Mouse (Mus musculus) heart, adult 8-10 months (tissue): ENCODE results near the gene Klk1b16. TPM values are rescaled to one million over a fixed set of nuclear protein-coding genes. Genes with fewer than 3 reads are reported as not detected.
"Not testable (repeated sequence)": the region's sequence is repeated elsewhere in the genome, so short reads cannot be mapped to it uniquely, and the experiment has no call there.

ENCODE experiments used
- DNase-seq: peaks from one replicate; pipeline ENCODE4 v3.0.0; 2022; ENCODE audit warnings: low spot score
- total RNA-seq, 4 experiments: library from RNA; stranded (reverse); gene quantifications; 2 replicates each; pipeline ENCODE4 v1.2.4; 2022

The Klk1b16 gene
- total RNA-seq, result not detected

DNA sequence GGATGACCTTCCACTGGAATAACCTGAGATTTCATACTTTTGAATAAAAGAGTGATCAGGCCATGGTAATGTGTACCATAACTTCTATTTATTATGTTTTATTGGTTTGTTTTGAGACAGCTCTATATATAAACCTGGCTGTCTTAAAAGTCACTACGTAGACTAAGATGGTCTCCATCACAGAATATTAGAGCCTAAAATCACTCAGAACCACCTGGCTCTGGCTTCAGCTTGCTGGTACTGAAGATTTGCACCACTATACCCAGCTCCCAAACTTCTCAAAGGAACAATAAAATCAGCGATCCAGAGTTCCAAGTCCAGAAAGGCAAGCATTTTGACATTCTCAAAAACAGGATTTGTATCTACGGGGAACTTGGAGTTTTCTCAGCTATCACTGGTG, at the start of gene Klk1b16:
Gene Klk1b16, plus strand, starts transcription at position 301 of the 400 bp plus-strand sequence.
- DNase-seq, result no peak

DNA sequence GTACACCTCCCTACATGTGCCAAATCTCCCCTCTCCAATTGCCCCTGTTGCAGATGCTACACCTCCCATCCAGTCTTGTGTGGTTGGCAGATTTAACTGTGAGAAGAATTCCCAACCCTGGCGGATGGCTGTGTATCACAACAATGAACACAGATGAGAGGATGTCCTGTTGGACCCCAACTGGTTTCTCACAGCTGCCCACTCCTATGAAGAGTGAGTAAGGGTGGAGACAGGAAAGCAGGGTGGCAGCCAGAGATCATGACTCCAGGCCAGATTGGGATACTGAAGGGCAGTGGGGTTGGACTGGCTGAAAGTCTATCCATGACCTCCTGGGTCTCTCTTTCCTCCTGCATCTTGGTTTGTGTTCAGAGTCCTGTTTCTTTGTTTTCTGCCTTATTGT, 40.5 kb upstream of the Klk1b16 start:
- DNase-seq, result no peak

DNA sequence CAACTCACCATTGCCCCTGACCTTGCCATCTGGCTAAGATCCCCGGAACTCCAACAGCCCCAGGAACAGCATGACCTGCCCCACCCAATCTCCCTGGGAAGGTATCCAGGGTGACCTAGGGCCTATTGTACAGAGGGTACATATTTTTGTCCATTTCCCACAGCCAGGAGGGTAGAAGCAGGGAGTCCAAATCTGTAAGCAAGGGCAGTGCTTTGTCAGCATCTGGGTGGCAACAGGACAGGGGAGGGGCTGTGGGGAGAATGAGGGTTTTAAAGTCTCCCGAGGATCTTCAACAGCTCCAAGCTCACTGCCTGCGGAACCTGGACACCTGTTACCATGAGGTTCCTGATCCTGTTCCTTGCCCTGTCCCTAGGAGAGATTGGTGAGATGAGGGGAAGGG, 34.5 kb upstream of the Klk1b16 start, which contains the start of gene Klk1b21:
Gene Klk1b21, plus strand, starts transcription at position 301 of the 400 bp plus-strand sequence.
- not testable (repeated sequence) for DNase-seq

DNA sequence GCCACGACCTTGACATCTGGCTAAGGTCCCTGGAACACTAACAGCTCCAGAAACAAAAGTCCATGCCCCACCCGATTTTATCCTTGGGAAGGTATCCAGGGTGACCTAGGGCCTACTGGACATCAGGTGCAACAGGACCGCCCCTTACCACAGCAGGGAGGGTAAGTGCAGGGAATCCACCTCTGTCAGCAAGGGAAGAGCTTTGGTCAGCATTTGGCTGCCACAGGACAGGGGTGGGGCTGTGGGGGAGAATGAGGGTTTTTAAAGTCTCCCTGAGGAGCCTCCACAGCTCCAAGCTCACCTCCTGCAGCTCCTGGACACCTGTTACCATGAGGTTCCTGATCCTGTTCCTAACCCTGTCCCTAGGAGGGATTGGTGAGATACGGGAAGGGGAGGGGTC, 24.2 kb upstream of the Klk1b16 start, which contains the start of gene Klk1b22:
Gene Klk1b22, plus strand, starts transcription at position 301 of the 400 bp plus-strand sequence.
- DNase-seq, result no peak

DNA sequence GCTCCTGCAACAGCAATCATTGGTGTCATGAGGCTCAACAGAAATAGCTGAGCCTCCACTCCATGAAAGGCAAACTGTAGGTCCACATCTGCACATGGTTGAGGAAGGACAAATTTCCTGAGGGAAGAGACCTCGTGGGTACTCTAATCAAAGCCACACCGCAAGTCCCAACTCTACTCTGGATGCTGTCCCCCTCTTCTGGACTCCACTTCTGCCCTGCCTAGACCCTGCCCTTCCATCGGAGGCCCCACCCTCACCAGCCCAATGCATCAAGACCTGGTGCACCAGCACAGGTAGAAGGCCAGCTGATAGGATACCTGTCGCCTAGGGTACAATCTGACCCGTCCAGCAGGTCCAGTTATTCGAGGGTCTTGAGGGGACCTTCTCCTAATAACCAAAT, 13.1 kb upstream of the Klk1b16 start:
- DNase-seq, result no peak

DNA sequence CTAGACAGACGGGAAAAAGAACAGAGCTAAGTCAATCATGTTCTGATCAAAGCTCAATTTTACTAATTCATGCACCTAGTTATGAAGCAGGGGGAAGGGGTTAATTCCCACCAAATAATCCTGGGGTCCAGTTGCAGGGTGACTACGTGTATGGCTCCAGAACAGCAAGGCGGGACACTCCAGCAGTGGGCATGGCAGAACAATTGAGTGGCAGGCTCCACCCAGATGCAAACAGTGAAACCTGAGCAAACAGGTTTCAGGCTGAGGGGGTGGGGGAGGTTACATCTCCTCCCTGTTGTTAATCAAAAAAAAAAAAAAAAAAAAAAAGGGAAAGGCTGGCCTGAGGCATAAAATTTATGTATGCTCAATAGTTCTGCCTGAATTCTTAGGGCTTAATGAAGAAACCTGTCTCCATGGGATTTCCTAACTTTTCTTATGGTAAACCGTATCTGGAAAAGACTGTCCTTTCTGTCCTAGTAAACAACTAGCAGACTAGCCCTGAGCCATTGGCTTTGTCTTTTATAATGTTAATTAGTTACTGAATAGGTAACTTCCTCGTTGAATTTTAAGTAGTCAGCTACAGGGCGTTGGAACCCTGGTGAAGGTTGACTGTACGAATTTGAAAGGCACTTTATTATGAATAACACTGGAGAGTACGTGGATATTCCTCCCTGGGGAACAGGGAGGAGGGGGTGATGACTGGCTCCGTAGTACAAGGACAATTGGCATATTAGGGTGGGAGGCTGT, 42.9 kb downstream of the Klk1b16 start:
- DNase-seq, result no peak

DNA sequence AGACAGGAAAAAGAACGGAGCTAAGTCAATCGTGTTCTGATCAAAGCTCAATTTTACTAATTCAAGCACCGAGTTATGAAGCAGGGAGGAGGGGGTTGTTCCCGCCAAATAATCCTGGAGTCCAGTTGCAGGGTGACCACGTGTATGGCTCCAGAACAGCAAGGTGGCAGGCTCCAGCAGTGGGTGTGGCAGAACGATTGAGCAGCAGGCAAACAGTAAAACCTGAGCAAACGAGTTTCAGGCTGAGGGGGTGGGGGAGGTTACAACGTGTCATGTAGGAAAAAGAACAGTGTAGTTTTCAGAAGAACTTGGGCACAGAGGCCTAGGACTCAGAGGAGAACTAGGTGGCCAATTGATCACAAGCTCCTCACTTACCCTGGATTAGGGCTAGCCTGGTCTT, 49.9 kb downstream of the Klk1b16 start:
- DNase-seq, result not testable (repeated sequence)

DNA sequence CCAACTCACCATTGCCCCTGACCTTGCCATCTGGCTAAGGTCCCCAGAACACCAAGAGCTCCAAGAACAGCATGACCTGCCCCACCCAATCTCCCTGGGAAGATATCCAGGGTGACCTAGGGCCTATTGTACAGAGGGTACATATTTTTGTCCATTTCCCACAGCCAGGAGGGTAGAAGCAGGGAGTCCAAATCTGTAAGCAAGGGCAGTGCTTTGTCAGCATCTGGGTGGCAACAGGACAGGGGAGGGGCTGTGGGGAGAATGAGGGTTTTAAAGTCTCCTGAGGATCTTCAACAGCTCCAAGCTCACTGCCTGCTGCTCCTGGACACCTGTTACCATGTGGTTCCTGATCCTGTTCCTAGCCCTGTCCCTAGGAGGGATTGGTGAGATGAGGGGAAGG, 51.4 kb downstream of the Klk1b16 start, which contains the start of gene Klk1b24:
Gene Klk1b24, plus strand, starts transcription at position 301 of the 400 bp plus-strand sequence.
- not testable (repeated sequence) for DNase-seq

Other genes starting within 250 kb of the Klk1b16 start
- not detected for gene Klk15, start 203.0 kb upstream of the Klk1b16 start, total RNA-seq
- not detected for gene Klk1b8, start 186.1 kb upstream of the Klk1b16 start, total RNA-seq
- gene Klk1b1, start 170.0 kb upstream of the Klk1b16 start, total RNA-seq, result not detected
- not detected for gene Klk1b9, start 160.7 kb upstream of the Klk1b16 start, total RNA-seq
- not detected for gene Klk1b11, start 140.9 kb upstream of the Klk1b16 start, total RNA-seq
- gene Klk1b26, start 124.6 kb upstream of the Klk1b16 start, total RNA-seq, result 1 to 10 TPM; 1.7 to 7.4 (median 4.1) TPM
- gene Klk1b27, start 84.5 kb upstream of the Klk1b16 start, total RNA-seq, result not detected
- gene Klk1b21, start 34.4 kb upstream of the Klk1b16 start, total RNA-seq, result not detected
- not detected for gene Klk1b22, start 24.1 kb upstream of the Klk1b16 start, total RNA-seq
- not detected for gene Klk1b24, start 51.5 kb downstream of the Klk1b16 start, total RNA-seq
- not detected for gene Klk1b3, start 61.4 kb downstream of the Klk1b16 start, total RNA-seq
- not detected for gene Klk1b4, start 70.7 kb downstream of the Klk1b16 start, total RNA-seq
- not detected for gene Klk1b5, start 79.2 kb downstream of the Klk1b16 start, total RNA-seq
- under 1 TPM in 2 of 4 experiments, not detected in 2; 0.47 to 0.57 TPM for gene Klk1, start 88.6 kb downstream of the Klk1b16 start, total RNA-seq
- gene Gm36864, start 99.4 kb downstream of the Klk1b16 start, total RNA-seq, result not detected
- gene 1700028J19Rik, start 109.9 kb downstream of the Klk1b16 start, total RNA-seq, result under 1 TPM; 0.31 to 0.98 (median 0.74) TPM
- 10 to 100 TPM in 3 of 4 experiments, 1 to 10 TPM in 1; 8.9 to 18.2 (median 13.7) TPM for gene 2410002F23Rik, start 110.0 kb downstream of the Klk1b16 start, total RNA-seq
- not detected for gene Acp4, start 120.6 kb downstream of the Klk1b16 start, total RNA-seq
- not detected for gene Gm15517, start 124.7 kb downstream of the Klk1b16 start, total RNA-seq
- gene Clec11a, start 170.1 kb downstream of the Klk1b16 start, total RNA-seq, result 1 to 10 TPM in 1 of 4 experiments, under 1 TPM in 3; 0.41 to 1.2 (median 0.67) TPM
- 1 to 10 TPM; 1.8 to 4.7 (median 3.3) TPM for gene Shank1, start 173.5 kb downstream of the Klk1b16 start, total RNA-seq
- 1 to 10 TPM; 2.4 to 3.7 (median 3.1) TPM for gene Syt3, start 247.3 kb downstream of the Klk1b16 start, total RNA-seq
- gene 1700008O03Rik, start 249.1 kb downstream of the Klk1b16 start, total RNA-seq, result under 1 TPM in 1 of 4 experiments, not detected in 3; 0.46 TPM